Mouse (Mus musculus) kidney, postnatal 0 days (tissue): ENCODE data around the gene Gabrr3. TPM values are rescaled to one million over a fixed set of nuclear protein-coding genes. Genes with fewer than 3 reads are reported as not detected.
"Not testable (repeated sequence)": the region's sequence is repeated elsewhere in the genome, so short reads cannot be mapped to it uniquely, and the experiment has no call there.

ENCODE experiments used
- ATAC-seq: fragments of 200-750 bp; cut with Nextera tagmentation; replicated peaks from 2 replicates; pipeline ENCODE4 v1.8.0; 2017; ENCODE audit warnings: low read depth, moderate number of reproducible peaks, moderate TSS enrichment, moderate library complexity; ENCODE audit not compliant: low FRiP score
- DNase-seq: peaks from one replicate; pipeline ENCODE4 v3.0.0-alpha.2; 2016; ENCODE audit warnings: low spot score
- H3K27ac ChIP-seq: fragments of 300-500 bp; sonication (generic); 2 replicates; pipeline ENCODE4 v1.5.1; 2014; ENCODE audit warnings: mild to moderate bottlenecking
- H3K27me3 ChIP-seq: fragments of 300-500 bp; sonication (generic); 2 replicates; pipeline ENCODE4 v1.6.1; 2014; ENCODE audit warnings: low read length, mixed read lengths; ENCODE audit not compliant: insufficient read depth
- H3K36me3 ChIP-seq: fragments of 300-500 bp; sonication (generic); 2 replicates; pipeline ENCODE4 v1.6.1; 2014; ENCODE audit warnings: low read length, mixed read lengths; ENCODE audit not compliant: insufficient read depth
- H3K4me1 ChIP-seq: fragments of 300-500 bp; sonication (generic); replicated peaks from 2 replicates; pipeline ENCODE4 v1.6.1; 2014; ENCODE audit warnings: antibody characterized with exemption, low read length, mixed read lengths; ENCODE audit not compliant: insufficient read depth
- H3K4me2 ChIP-seq: fragments of 300-500 bp; sonication (generic); 2 replicates; pipeline ENCODE4 v1.6.1; 2014; ENCODE audit warnings: mild to moderate bottlenecking, low read length, moderate library complexity, mixed read lengths
- H3K4me3 ChIP-seq: fragments of 300-500 bp; sonication (generic); replicated peaks from 2 replicates; pipeline ENCODE4 v1.5.1; 2014; ENCODE audit warnings: low read depth, low read length
- H3K9ac ChIP-seq: fragments of 300-500 bp; sonication (generic); 2 replicates; pipeline ENCODE4 v1.6.1; 2014; ENCODE audit warnings: low read depth, low read length
- H3K9me3 ChIP-seq: fragments of 300-500 bp; sonication (generic); replicated peaks from 2 replicates; pipeline ENCODE4 v1.6.1; 2016; ENCODE audit warnings: low read length, inconsistent platforms, mixed read lengths
- CTCF ChIP-seq: IDR thresholded peaks from 2 replicates; pipeline ENCODE4 v1.5.1; 2016; ENCODE audit warnings: antibody characterized with exemption, low read depth, mild to moderate bottlenecking, moderate library complexity
- WGBS: fragments of 180-500 bp; shearing (Covaris S2); extraction: QIAGEN DNeasy Blood & Tissue Kit; methylation state at CpG from one replicate; pipeline ENCODE4 v1.1.7; 2014; 5-methylcytosine and 5-hydroxymethylcytosine counted together
- polyA plus RNA-seq: library from polyadenylated mRNA; unstranded; fragments of >200 nt; fragmentation: Nextera tagmentation; extraction: Ambion mirVana; gene quantifications from 2 replicates; pipeline ENCODE4 v1.2.1, GENCODE M21; 2015

The Gabrr3 gene
- polyA plus RNA-seq, 1 experiment from 2014 or later, result not detected

GRCm38 (mm10) chr16:59427960-59428359, 20.8 kb downstream of the Gabrr3 start:
- Histone ChIP-seq H3K27me3 (no peaks in the 10 kb centered on the region), H3K4me3 (no peak overlapping the region), H3K36me3 (no peaks in the 10 kb centered on the region), H3K9me3 (no peaks in the 10 kb centered on the region), H3K9ac (no peak overlapping the region), H3K27ac (no peak overlapping the region), H3K4me2 (no peak overlapping the region), H3K4me1 (no peaks in the 10 kb centered on the region)
- 83% methylated on average over 7 of the region's 7 CpGs for WGBS
- DNase-seq (no peak), ATAC-seq (no peak)
- no peak for TF ChIP-seq CTCF

- no peak for TF ChIP-seq CTCF
- H3K9me3 ChIP-seq, result no peaks in the 10 kb centered on the region
- H3K9ac ChIP-seq, result no peak overlapping the region
- no peak for ATAC-seq
- DNase-seq, result no peak
- no peaks in the 10 kb centered on the region for H3K36me3 ChIP-seq
- H3K27me3 ChIP-seq, result no peaks in the 10 kb centered on the region
- no peak overlapping the region for H3K4me2 ChIP-seq
- WGBS, result 80% methylated on average over 11 of the region's 11 CpGs
- no peak overlapping the region for H3K4me3 ChIP-seq
- no peak overlapping the region for H3K27ac ChIP-seq
- no peaks in the 10 kb centered on the region for H3K4me1 ChIP-seq
Measured at GRCm38 (mm10) chr16:59433181-59433580, 26.0 kb downstream of the Gabrr3 start.

- H3K9ac ChIP-seq, result no peak overlapping the region
- ATAC-seq, result peak; percentile 85
- H3K4me1 ChIP-seq, result no peaks in the 10 kb centered on the region
- no peak overlapping the region for H3K27ac ChIP-seq
- DNase-seq, result peak; percentile 74
- no peaks in the 10 kb centered on the region for H3K27me3 ChIP-seq
- H3K4me3 ChIP-seq, result no peak overlapping the region
- WGBS, result 45% methylated on average over 7 of the region's 7 CpGs
- no peaks in the 10 kb centered on the region for H3K9me3 ChIP-seq
- H3K36me3 ChIP-seq, result no peaks in the 10 kb centered on the region
- H3K4me2 ChIP-seq, result no peak overlapping the region
- TF ChIP-seq CTCF, result no peak
Measured at GRCm38 (mm10) chr16:59444880-59445559, 37.9 kb downstream of the Gabrr3 start.

GRCm38 (mm10) chr16:59448181-59448580, 41.0 kb downstream of the Gabrr3 start:
- 79% methylated on average over 1 of the region's 1 CpGs for WGBS
- TF ChIP-seq CTCF, result no peak
- no peak overlapping the region for H3K4me2 ChIP-seq

GRCm38 (mm10) chr16:59449092-59449491, 42.0 kb downstream of the Gabrr3 start:
- Histone ChIP-seq H3K9ac (no peak overlapping the region), H3K27ac (no peak overlapping the region), H3K9me3 (no peaks in the 10 kb centered on the region), H3K4me2 (no peak overlapping the region), H3K4me1 (no peaks in the 10 kb centered on the region), H3K4me3 (no peak overlapping the region), H3K27me3 (no peaks in the 10 kb centered on the region), H3K36me3 (no peaks in the 10 kb centered on the region)
- TF ChIP-seq CTCF, result 0 out of 2 replicates have a peak, but pooled peaks have one; percentile 14
- no peak for DNase-seq
- no peak for ATAC-seq

More at GRCm38 (mm10) chr16:59448181-59448580, 41.0 kb downstream of the Gabrr3 start:
- Histone ChIP-seq H3K9ac (no peak overlapping the region), H3K27me3 (no peaks in the 10 kb centered on the region), H3K36me3 (no peaks in the 10 kb centered on the region), H3K27ac (no peak overlapping the region), H3K9me3 (no peaks in the 10 kb centered on the region), H3K4me3 (no peak overlapping the region), H3K4me1 (no peaks in the 10 kb centered on the region)
- no peak for DNase-seq
- no peak for ATAC-seq

- TF ChIP-seq CTCF, result no peak
- no peaks in the 10 kb centered on the region for H3K9me3 ChIP-seq
- WGBS, result 57% methylated on average over 5 of the region's 5 CpGs
- H3K27me3 ChIP-seq, result no peaks in the 10 kb centered on the region
- DNase-seq (peak; percentile 44), ATAC-seq (0 out of 2 replicates have a peak, but pooled peaks have one; percentile 46)
- no peak overlapping the region for H3K27ac ChIP-seq
- H3K4me1 ChIP-seq, result no peaks in the 10 kb centered on the region
- no peaks in the 10 kb centered on the region for H3K36me3 ChIP-seq
- no peak overlapping the region for H3K4me2 ChIP-seq
- no peak overlapping the region for H3K4me3 ChIP-seq
- H3K9ac ChIP-seq, result no peak overlapping the region
Measured at GRCm38 (mm10) chr16:59451813-59452212, 44.7 kb downstream of the Gabrr3 start.

GRCm38 (mm10) chr16:59459259-59459861, 52.2 kb downstream of the Gabrr3 start:
- not testable (repeated sequence) for ATAC-seq, H3K4me1 ChIP-seq, H3K9ac ChIP-seq, H3K4me2 ChIP-seq, H3K36me3 ChIP-seq, H3K27me3 ChIP-seq, H3K9me3 ChIP-seq, H3K4me3 ChIP-seq, DNase-seq, H3K27ac ChIP-seq
- 72% methylated on average over 4 of the region's 5 CpGs for WGBS
